Mouse (Mus musculus): Measurements from ENCODE around the gene Unc13d. TPM values are rescaled to one million over a fixed set of nuclear protein-coding genes. Genes with fewer than 3 reads are reported as not detected.
"Not testable (repeated sequence)": the region's sequence is repeated elsewhere in the genome, so short reads cannot be mapped to it uniquely, and the experiment has no call there.

Gene Unc13d
- polyA plus RNA-seq (2016; fragmentation: Nextera tagmentation; extraction: Ambion mirVana), result 0.69 and 0.73 TPM in 2 replicates

GRCm38 (mm10) chr11:116077446-116078204 is at the start of gene Unc13d:
Gene Unc13d (minus strand): TSS chr11:116077961.
- Histone ChIP-seq H3K9me3 (no peaks in the 10 kb centered on the region), H3K27me3 (no peaks in the 10 kb centered on the region), H3K4me1 (peaks cover 19% of the 10 kb centered on the region), H3K4me3 (replicated peaks) (peak within 1 kb of the TSS; percentile 27), H3K36me3 (replicated peaks) (peaks cover 41% of the 10 kb centered on the region), H3K4me2 (peak within 1 kb of the TSS; percentile 50), H3K27ac (peak within 1 kb of the TSS; percentile 65; the same call in 1 of the 2 replicates), H3K9ac (peak within 1 kb of the TSS; percentile 47; the same call in 1 of the 2 replicates)
- ATAC-seq (ENCODE audit: low FRiP score), result no peak
- 71% methylated on average over 22 of the region's 22 CpGs for WGBS

GRCm38 (mm10) chr11:116126261-116126660 is 48.5 kb upstream of the Unc13d start:
- Histone ChIP-seq H3K27ac (no peak overlapping the region), H3K36me3 (replicated peaks) (peaks cover 5% of the 10 kb centered on the region), H3K4me1 (peaks cover 29% of the 10 kb centered on the region), H3K27me3 (0 out of 2 replicates have a peak, but pooled peaks cover 7% of the 10 kb centered on the region), H3K4me2 (no peak overlapping the region), H3K9ac (no peak overlapping the region), H3K4me3 (replicated peaks) (no peak overlapping the region), H3K9me3 (no peaks in the 10 kb centered on the region)
- 94% methylated on average over 15 of the region's 15 CpGs for WGBS
- no peak for ATAC-seq (ENCODE audit: low FRiP score)

- H3K27me3 ChIP-seq; H3K9me3 ChIP-seq; H3K9ac ChIP-seq; H3K27ac ChIP-seq; H3K4me1 ChIP-seq; H3K4me2 ChIP-seq; ATAC-seq (ENCODE audit: low FRiP score); H3K36me3 ChIP-seq (replicated peaks); H3K4me3 ChIP-seq (replicated peaks): not testable (repeated sequence)
- WGBS, result 91% methylated on average over 8 of the region's 8 CpGs
Measured at GRCm38 (mm10) chr11:116121731-116122245, 44.0 kb upstream of the Unc13d start.

GRCm38 (mm10) chr11:116117819-116118218 is 40.1 kb upstream of the Unc13d start:
- peaks cover 10% of the 10 kb centered on the region for H3K4me1 ChIP-seq
- 0 out of 2 replicates have a peak, but pooled peaks cover under 1% of the 10 kb centered on the region for H3K27me3 ChIP-seq
- H3K9ac ChIP-seq, result no peak overlapping the region
- H3K9me3 ChIP-seq, result no peaks in the 10 kb centered on the region
- no peak overlapping the region for H3K4me3 ChIP-seq (replicated peaks)
- no peak for ATAC-seq (ENCODE audit: low FRiP score)
- H3K4me2 ChIP-seq, result no peak overlapping the region
- H3K27ac ChIP-seq, result no peak overlapping the region
- H3K36me3 ChIP-seq (replicated peaks), result no peaks in the 10 kb centered on the region

- WGBS, result 73% methylated on average over 12 of the region's 12 CpGs
- Histone ChIP-seq H3K27me3 (peaks cover 4% of the 10 kb centered on the region), H3K9me3 (no peaks in the 10 kb centered on the region), H3K36me3 (replicated peaks) (no peaks in the 10 kb centered on the region), H3K9ac (no peak overlapping the region), H3K4me2 (no peak overlapping the region), H3K27ac (no peak overlapping the region), H3K4me1 (peaks cover 10% of the 10 kb centered on the region), H3K4me3 (replicated peaks) (no peak overlapping the region)
- ATAC-seq (ENCODE audit: low FRiP score), result no peak
Measured at GRCm38 (mm10) chr11:116117241-116117640, 39.5 kb upstream of the Unc13d start.

GRCm38 (mm10) chr11:116111611-116112203 is 33.9 kb upstream of the Unc13d start:
- H3K9ac ChIP-seq, result no peak overlapping the region

GRCm38 (mm10) chr11:116111067-116111466 is 33.3 kb upstream of the Unc13d start:
- no peak overlapping the region for H3K4me2 ChIP-seq
- H3K9me3 ChIP-seq, result no peaks in the 10 kb centered on the region
- no peak for ATAC-seq (ENCODE audit: low FRiP score)
- peaks cover 66% of the 10 kb centered on the region for H3K27me3 ChIP-seq
- H3K4me1 ChIP-seq, result peaks cover 39% of the 10 kb centered on the region
- no peaks in the 10 kb centered on the region for H3K36me3 ChIP-seq (replicated peaks)
- H3K27ac ChIP-seq, result no peak overlapping the region
- WGBS, result 75% methylated on average over 4 of the region's 4 CpGs
- no peak overlapping the region for H3K4me3 ChIP-seq (replicated peaks)
- H3K9ac ChIP-seq, result no peak overlapping the region

More at GRCm38 (mm10) chr11:116111611-116112203, 33.9 kb upstream of the Unc13d start:
- peaks cover 33% of the 10 kb centered on the region for H3K4me1 ChIP-seq
- peaks cover 60% of the 10 kb centered on the region for H3K27me3 ChIP-seq
- H3K9me3 ChIP-seq, result no peaks in the 10 kb centered on the region
- H3K4me3 ChIP-seq (replicated peaks), result no peak overlapping the region
- 83% methylated on average over 19 of the region's 19 CpGs for WGBS
- no peak overlapping the region for H3K4me2 ChIP-seq
- no peaks in the 10 kb centered on the region for H3K36me3 ChIP-seq (replicated peaks)
- no peak overlapping the region for H3K27ac ChIP-seq
- ATAC-seq (ENCODE audit: low FRiP score), result no peak

GRCm38 (mm10) chr11:116110540-116110939 is 32.8 kb upstream of the Unc13d start:
- Histone ChIP-seq H3K4me1 (peaks cover 42% of the 10 kb centered on the region), H3K9me3 (no peaks in the 10 kb centered on the region), H3K36me3 (replicated peaks) (no peaks in the 10 kb centered on the region), H3K4me2 (peak overlapping the region; percentile 46), H3K27ac (no peak overlapping the region), H3K4me3 (replicated peaks) (peak overlapping the region; percentile 38; the same call in 1 of the 2 replicates), H3K9ac (no peak overlapping the region), H3K27me3 (peaks cover 71% of the 10 kb centered on the region)
- 36% methylated on average over 10 of the region's 10 CpGs for WGBS
- ATAC-seq (ENCODE audit: low FRiP score), result no peak

GRCm38 (mm10) chr11:116110131-116110530 is 32.4 kb upstream of the Unc13d start:
- Histone ChIP-seq H3K4me3 (replicated peaks) (peak overlapping the region; percentile 38), H3K4me1 (peaks cover 42% of the 10 kb centered on the region), H3K27ac (no peak overlapping the region), H3K9me3 (no peaks in the 10 kb centered on the region), H3K36me3 (replicated peaks) (no peaks in the 10 kb centered on the region), H3K4me2 (peak overlapping the region; percentile 46), H3K9ac (peak overlapping the region; percentile 29), H3K27me3 (peaks cover 75% of the 10 kb centered on the region)
- ATAC-seq (ENCODE audit: low FRiP score), result no peak
- 3% methylated on average over 35 of the region's 35 CpGs for WGBS

- peaks cover 79% of the 10 kb centered on the region for H3K27me3 ChIP-seq
- no peak overlapping the region for H3K27ac ChIP-seq
- no peaks in the 10 kb centered on the region for H3K36me3 ChIP-seq (replicated peaks)
- peak overlapping the region; percentile 38 for H3K4me3 ChIP-seq (replicated peaks)
- H3K9me3 ChIP-seq, result no peaks in the 10 kb centered on the region
- H3K4me1 ChIP-seq, result peaks cover 43% of the 10 kb centered on the region
- 4% methylated on average over 60 of the region's 70 CpGs for WGBS
- ATAC-seq (ENCODE audit: low FRiP score), result no peak
- peak overlapping the region; percentile 46 for H3K4me2 ChIP-seq
- H3K9ac ChIP-seq, result peak overlapping the region; percentile 29
Measured at GRCm38 (mm10) chr11:116109441-116110081, 31.8 kb upstream of the Unc13d start.

- no peak overlapping the region for H3K9ac ChIP-seq
- H3K4me2 ChIP-seq, result peak overlapping the region; percentile 4; the same call in 1 of the 2 replicates
- peaks cover 53% of the 10 kb centered on the region for H3K4me1 ChIP-seq
- H3K9me3 ChIP-seq, result no peaks in the 10 kb centered on the region
- H3K36me3 ChIP-seq (replicated peaks), result no peaks in the 10 kb centered on the region
- H3K27ac ChIP-seq, result no peak overlapping the region
- peaks cover 79% of the 10 kb centered on the region for H3K27me3 ChIP-seq
- H3K4me3 ChIP-seq (replicated peaks), result peak overlapping the region; percentile 38; the same call in 1 of the 2 replicates
- 2% methylated on average over 23 of the region's 23 CpGs for WGBS
- ATAC-seq (ENCODE audit: low FRiP score), result no peak
Measured at GRCm38 (mm10) chr11:116108464-116109137, 30.8 kb upstream of the Unc13d start.

Measured in forebrain, embryonic 12.5 days (tissue).